Mouse (Mus musculus): ENCODE data around the gene Arhgap27. TPM values are rescaled to one million over a fixed set of nuclear protein-coding genes. Genes with fewer than 3 reads are reported as not detected.

The Arhgap27 gene
- polyA plus RNA-seq, 1 experiment = 0.48 TPM

- Histone ChIP-seq H3K9me3 (ENCODE audit: control insufficient read depth, low read length) (peaks cover 5% of the 10 kb centered on the region), H3K27me3 (ENCODE audit: control insufficient read depth) (no peaks in the 10 kb centered on the region), H3K4me3 (replicated peaks) (no peak overlapping the region), H3K4me1 (ENCODE audit: control insufficient read depth) (peaks cover 14% of the 10 kb centered on the region), H3K36me3 (ENCODE audit: control insufficient read depth) (peaks cover 54% of the 10 kb centered on the region)
- no peak for TF ChIP-seq GATA1 (IDR thresholded peaks at IDR 0.05; ENCODE audit: low read length)
Measured at GRCm38 (mm10) chr11:103404618-103405017, 41.1 kb upstream of the Arhgap27 start.

- Histone ChIP-seq H3K4me1 (ENCODE audit: control insufficient read depth) (peaks cover 14% of the 10 kb centered on the region), H3K27me3 (ENCODE audit: control insufficient read depth) (no peaks in the 10 kb centered on the region), H3K36me3 (ENCODE audit: control insufficient read depth) (peaks cover 53% of the 10 kb centered on the region), H3K9me3 (ENCODE audit: control insufficient read depth, low read length) (peaks cover 5% of the 10 kb centered on the region), H3K4me3 (replicated peaks) (no peak overlapping the region)
- no peak for TF ChIP-seq TAL1 (IDR thresholded peaks at IDR 0.05; ENCODE audit: low read length)
- TF ChIP-seq GATA1 (IDR thresholded peaks at IDR 0.05; ENCODE audit: low read length) = no peak
Measured at GRCm38 (mm10) chr11:103403776-103404175, 40.3 kb upstream of the Arhgap27 start.

GRCm38 (mm10) chr11:103402738-103403137, 39.2 kb upstream of the Arhgap27 start:
- no peak overlapping the region for H3K4me3 ChIP-seq (replicated peaks)
- TF ChIP-seq GATA1 (IDR thresholded peaks at IDR 0.05; ENCODE audit: low read length) (no peak), TAL1 (IDR thresholded peaks at IDR 0.05; ENCODE audit: low read length) (no peak)
- H3K36me3 ChIP-seq (ENCODE audit: control insufficient read depth) = peaks cover 48% of the 10 kb centered on the region

GRCm38 (mm10) chr11:103402198-103402597, 38.7 kb upstream of the Arhgap27 start:
- peaks cover 48% of the 10 kb centered on the region for H3K36me3 ChIP-seq (ENCODE audit: control insufficient read depth)
- peaks cover 14% of the 10 kb centered on the region for H3K4me1 ChIP-seq (ENCODE audit: control insufficient read depth)
- no peak overlapping the region for H3K4me3 ChIP-seq (replicated peaks)
- H3K27me3 ChIP-seq (ENCODE audit: control insufficient read depth) = no peaks in the 10 kb centered on the region
- peaks cover 5% of the 10 kb centered on the region for H3K9me3 ChIP-seq (ENCODE audit: control insufficient read depth, low read length)
- no peak for TF ChIP-seq TAL1 (IDR thresholded peaks at IDR 0.05; ENCODE audit: low read length)
- no peak for TF ChIP-seq GATA1 (IDR thresholded peaks at IDR 0.05; ENCODE audit: low read length)

More at GRCm38 (mm10) chr11:103402738-103403137, 39.2 kb upstream of the Arhgap27 start:
- peaks cover 5% of the 10 kb centered on the region for H3K9me3 ChIP-seq (ENCODE audit: control insufficient read depth, low read length)
- H3K4me1 ChIP-seq (ENCODE audit: control insufficient read depth) = peaks cover 14% of the 10 kb centered on the region
- no peaks in the 10 kb centered on the region for H3K27me3 ChIP-seq (ENCODE audit: control insufficient read depth)

- H3K27me3 ChIP-seq (ENCODE audit: control insufficient read depth) = no peaks in the 10 kb centered on the region
- peaks cover 12% of the 10 kb centered on the region for H3K4me1 ChIP-seq (ENCODE audit: control insufficient read depth)
- peaks cover 57% of the 10 kb centered on the region for H3K36me3 ChIP-seq (ENCODE audit: control insufficient read depth)
- H3K9me3 ChIP-seq (ENCODE audit: control insufficient read depth, low read length) = peaks cover 5% of the 10 kb centered on the region
- H3K4me3 ChIP-seq (replicated peaks) = no peak overlapping the region
- TF ChIP-seq TAL1 (IDR thresholded peaks at IDR 0.05; ENCODE audit: low read length) = no peak
Measured at GRCm38 (mm10) chr11:103399986-103400385, 36.5 kb upstream of the Arhgap27 start.

DNA sequence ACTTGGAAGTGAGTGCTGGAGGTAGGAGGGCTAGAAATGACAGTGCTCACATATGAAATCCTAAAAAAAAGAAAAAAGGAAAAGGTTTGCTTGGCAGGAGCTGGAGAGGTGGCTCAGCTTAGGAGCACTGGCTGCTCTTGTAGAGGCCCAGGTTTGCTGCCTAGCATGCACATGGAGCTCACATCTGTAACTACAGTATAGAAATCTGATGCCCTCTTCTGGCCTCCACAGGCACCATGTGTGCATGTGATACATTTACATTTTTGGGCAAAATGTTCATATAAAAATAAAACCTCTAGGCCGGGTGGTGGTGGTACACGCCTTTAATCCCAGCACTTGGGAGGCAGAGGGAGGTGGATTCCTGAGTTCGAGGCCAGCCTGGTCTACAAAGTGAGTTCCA, 35.6 kb upstream of the Arhgap27 start:
- Histone ChIP-seq H3K36me3 (ENCODE audit: control insufficient read depth) (peaks cover 60% of the 10 kb centered on the region), H3K9me3 (ENCODE audit: control insufficient read depth, low read length) (no peaks in the 10 kb centered on the region; the same call in 1 of the 2 replicates), H3K4me3 (replicated peaks) (no peak overlapping the region), H3K4me1 (ENCODE audit: control insufficient read depth) (peaks cover 7% of the 10 kb centered on the region), H3K27me3 (ENCODE audit: control insufficient read depth) (no peaks in the 10 kb centered on the region)
- TF ChIP-seq TAL1 (IDR thresholded peaks at IDR 0.05; ENCODE audit: low read length) (no peak), GATA1 (IDR thresholded peaks at IDR 0.05; ENCODE audit: low read length) (no peak)

DNA sequence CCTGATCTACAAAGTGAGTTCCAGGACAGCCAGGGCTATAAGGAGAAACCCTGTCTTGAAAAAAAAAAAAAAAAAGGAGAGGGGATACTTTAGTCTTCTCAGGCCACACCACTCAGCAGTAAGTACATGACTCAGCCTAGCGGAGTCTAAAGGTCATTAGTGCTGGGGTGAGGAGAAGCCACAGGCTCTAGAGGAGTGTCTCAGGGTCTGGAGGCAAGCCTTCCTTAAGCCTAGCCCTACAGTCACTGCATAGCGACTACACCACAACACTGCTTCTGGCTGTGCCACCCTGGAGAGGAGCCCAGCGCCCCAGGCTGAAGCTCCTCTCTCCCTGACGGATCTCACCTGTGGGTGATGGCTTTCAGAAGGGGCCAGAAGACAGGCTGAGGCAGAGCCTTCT, 33.2 kb upstream of the Arhgap27 start:
- TF ChIP-seq GATA1 (IDR thresholded peaks at IDR 0.05; ENCODE audit: low read length) = no peak
- no peak for TF ChIP-seq TAL1 (IDR thresholded peaks at IDR 0.05; ENCODE audit: low read length)
- peaks cover 63% of the 10 kb centered on the region for H3K36me3 ChIP-seq (ENCODE audit: control insufficient read depth)

DNA sequence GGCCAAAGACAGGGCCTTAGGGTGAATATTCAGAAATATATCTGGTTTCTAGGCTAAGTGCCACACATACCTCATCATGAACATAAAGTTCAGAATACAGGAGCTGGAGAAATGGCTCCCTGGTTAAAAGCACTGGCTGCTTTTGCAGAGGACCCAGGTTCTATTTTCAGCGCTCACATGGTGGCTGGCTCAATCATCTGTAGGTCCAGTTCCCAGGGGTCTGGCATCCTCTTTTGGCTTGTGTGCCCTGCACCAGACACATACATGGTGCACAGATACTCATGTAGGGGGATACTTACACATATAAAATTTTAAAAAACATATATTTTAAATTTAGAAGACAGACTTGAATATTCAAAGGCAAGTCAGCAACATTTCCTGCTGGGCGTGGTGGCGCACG, 32.7 kb upstream of the Arhgap27 start:
- TF ChIP-seq TAL1 (IDR thresholded peaks at IDR 0.05; ENCODE audit: low read length) = no peak
- no peak for TF ChIP-seq GATA1 (IDR thresholded peaks at IDR 0.05; ENCODE audit: low read length)
- Histone ChIP-seq H3K36me3 (ENCODE audit: control insufficient read depth) (peaks cover 64% of the 10 kb centered on the region), H3K4me3 (replicated peaks) (no peak overlapping the region), H3K27me3 (ENCODE audit: control insufficient read depth) (no peaks in the 10 kb centered on the region), H3K9me3 (ENCODE audit: control insufficient read depth, low read length) (no peaks in the 10 kb centered on the region), H3K4me1 (ENCODE audit: control insufficient read depth) (peaks cover 3% of the 10 kb centered on the region; the same call in 1 of the 2 replicates)

More for the DNA sequence above, 33.2 kb upstream of the Arhgap27 start:
- Histone ChIP-seq H3K27me3 (ENCODE audit: control insufficient read depth) (no peaks in the 10 kb centered on the region), H3K4me3 (replicated peaks) (no peak overlapping the region), H3K9me3 (ENCODE audit: control insufficient read depth, low read length) (no peaks in the 10 kb centered on the region), H3K4me1 (ENCODE audit: control insufficient read depth) (peaks cover 3% of the 10 kb centered on the region)

DNA sequence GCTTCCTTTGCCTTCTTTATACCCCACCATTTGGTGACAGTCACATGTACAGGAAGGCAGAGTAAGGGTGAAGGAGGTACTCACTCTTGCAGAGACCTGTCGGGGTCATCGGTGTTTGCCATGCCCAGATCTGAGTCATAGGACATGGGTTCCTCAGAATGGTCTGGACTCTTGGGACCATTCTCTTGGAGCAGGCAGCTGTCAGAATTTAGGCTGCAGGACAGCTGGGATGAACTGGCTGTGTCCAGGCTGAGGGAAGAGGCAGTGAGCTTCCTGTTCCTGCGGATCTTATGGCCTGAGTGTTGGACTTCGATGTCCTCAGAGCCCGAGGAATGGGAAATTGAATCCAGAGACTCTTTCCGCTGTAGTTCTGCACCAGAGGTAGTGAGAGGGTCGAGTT, 31.1 kb upstream of the Arhgap27 start:
- TF ChIP-seq GATA1 (IDR thresholded peaks at IDR 0.05; ENCODE audit: low read length) (no peak), TAL1 (IDR thresholded peaks at IDR 0.05; ENCODE audit: low read length) (no peak)
- H3K4me3 ChIP-seq (replicated peaks) = no peak overlapping the region
- H3K27me3 ChIP-seq (ENCODE audit: control insufficient read depth) = no peaks in the 10 kb centered on the region
- peaks cover 70% of the 10 kb centered on the region for H3K36me3 ChIP-seq (ENCODE audit: control insufficient read depth)
- no peaks in the 10 kb centered on the region for H3K4me1 ChIP-seq (ENCODE audit: control insufficient read depth)
- no peaks in the 10 kb centered on the region for H3K9me3 ChIP-seq (ENCODE audit: control insufficient read depth, low read length)

GRCm38 (mm10) chr11:103394025-103394424, 30.5 kb upstream of the Arhgap27 start:
- H3K27me3 ChIP-seq (ENCODE audit: control insufficient read depth) = no peaks in the 10 kb centered on the region
- H3K9me3 ChIP-seq (ENCODE audit: control insufficient read depth, low read length) = no peaks in the 10 kb centered on the region
- H3K4me3 ChIP-seq (replicated peaks) = no peak overlapping the region
- H3K4me1 ChIP-seq (ENCODE audit: control insufficient read depth) = no peaks in the 10 kb centered on the region
- no peak for TF ChIP-seq TAL1 (IDR thresholded peaks at IDR 0.05; ENCODE audit: low read length)
- H3K36me3 ChIP-seq (ENCODE audit: control insufficient read depth) = peaks cover 75% of the 10 kb centered on the region

Measured in erythroblast, embryonic 14.5 days (primary cell).